Mouse (Mus musculus) heart, adult 2 months (tissue): ENCODE results near the gene Nrg3. TPM values are rescaled to one million over a fixed set of nuclear protein-coding genes. Genes with fewer than 3 reads are reported as not detected.
"Not testable (repeated sequence)": the region's sequence is repeated elsewhere in the genome, so short reads cannot be mapped to it uniquely, and the experiment has no call there.

ENCODE experiments used
- DNase-seq, 2 experiments: peaks; one replicate each; pipeline ENCODE4 v3.0.0; 2021
- H3K27ac ChIP-seq: fragments of 200-600 bp; 2 replicates; pipeline ENCODE4 v1.8.1; 2022
- H3K27me3 ChIP-seq: fragments of 200-500 bp; 2 replicates; pipeline ENCODE4 v1.6.1; 2012; ENCODE audit warnings: mild to moderate bottlenecking, low read length, inconsistent platforms, mixed read lengths; ENCODE audit not compliant: control insufficient read depth, insufficient read depth
- H3K36me3 ChIP-seq: fragments of 200-500 bp; 2 replicates; pipeline ENCODE4 v1.6.1; 2012; ENCODE audit warnings: low read length, inconsistent platforms; ENCODE audit not compliant: control insufficient read depth, insufficient read depth
- H3K4me1 ChIP-seq: fragments of 200-500 bp; 2 replicates; pipeline ENCODE4 v1.6.1; 2011; ENCODE audit warnings: low read length; ENCODE audit not compliant: control insufficient read depth, insufficient read depth
- H3K4me3 ChIP-seq: fragments of 200-600 bp; 2 replicates; pipeline ENCODE4 v1.8.1; 2022
- H3K79me2 ChIP-seq: fragments of 200-500 bp; replicated peaks from 2 replicates; pipeline ENCODE4 v1.6.1; 2012; ENCODE audit warnings: mild to moderate bottlenecking, inconsistent platforms, low read length, moderate library complexity, mixed read lengths; ENCODE audit not compliant: control insufficient read depth, insufficient read depth
- H3K9ac ChIP-seq: fragments of 200-500 bp; 2 replicates; pipeline ENCODE4 v1.6.1; 2012; ENCODE audit warnings: low read depth, mild to moderate bottlenecking, control low read depth, inconsistent platforms, low read length, mixed read lengths
- CTCF ChIP-seq: fragments of 200-600 bp; IDR thresholded peaks from 2 replicates; pipeline ENCODE4 v1.8.1; 2022; ENCODE audit warnings: antibody characterized with exemption, mild to moderate bottlenecking, moderate library complexity
- EP300 ChIP-seq: fragments of 200-500 bp; IDR thresholded peaks from 2 replicates; pipeline ENCODE4 v1.6.1; 2011; ENCODE audit warnings: low read depth, low read length, control low read depth; ENCODE audit not compliant: insufficient read depth
- POLR2A ChIP-seq: fragments of 200-500 bp; IDR thresholded peaks from 2 replicates; pipeline ENCODE4 v1.6.1; 2011; ENCODE audit warnings: mild to moderate bottlenecking, low read depth, low read length, control low read depth; ENCODE audit not compliant: insufficient read depth
- WGBS: fragments of 180-500 bp; shearing (Covaris S2); methylation state at CpG from one replicate; pipeline ENCODE4 v1.1.7; 2018; 5-methylcytosine and 5-hydroxymethylcytosine counted together
- intact Hi-C: fragments of 180-260 bp; cut with DNase I; formaldehyde crosslinking; loops from one replicate; pipeline ENCODE4 v1.15.1; 2025
- microRNA-seq, 2 experiments: library from miRNA; unstranded; fragments of <30 nt; microRNA quantifications; one replicate each; pipeline ENCODE4 v1.2.0; 2021
- polyA plus RNA-seq: library from polyadenylated mRNA; depleted of rRNA; stranded (reverse); fragments of >200 nt; gene quantifications from 2 replicates; pipeline ENCODE4 v1.2.3, GENCODE M21; 2012
- total RNA-seq, 2 experiments: library from RNA; stranded (reverse); gene quantifications; 2 replicates each; pipeline ENCODE4 v1.2.3; 2021

Nrg3 gene
- total and polyA plus RNA-seq, 3 experiments, result 0.04 TPM; not detected in 2

- Histone ChIP-seq H3K9ac (no peak overlapping the region), H3K27ac (no peak overlapping the region), H3K4me1 (no peaks in the 10 kb centered on the region), H3K36me3 (no peaks in the 10 kb centered on the region), H3K27me3 (no peaks in the 10 kb centered on the region), H3K4me3 (no peak overlapping the region), H3K79me2 (no peaks in the 10 kb centered on the region)
- 59% methylated on average over 6 of the region's 6 CpGs for WGBS
- intact Hi-C loops, result no loop called here
- no peak for DNase-seq
- no peak for TF ChIP-seq EP300
- no peak for TF ChIP-seq POLR2A
- TF ChIP-seq CTCF, result no peak
Measured at GRCm38 (mm10) chr14:38433793-38434589, 1038.9 kb downstream of the Nrg3 start.

GRCm38 (mm10) chr14:38374660-38375059 lies 1098.2 kb downstream of the Nrg3 start:
- intact Hi-C loops, result no loop called here
- Histone ChIP-seq H3K36me3 (no peaks in the 10 kb centered on the region), H3K27ac (no peak overlapping the region), H3K27me3 (no peaks in the 10 kb centered on the region), H3K4me3 (no peak overlapping the region), H3K79me2 (no peaks in the 10 kb centered on the region), H3K9ac (no peak overlapping the region), H3K4me1 (no peaks in the 10 kb centered on the region)
- no peak for DNase-seq
- TF ChIP-seq EP300 (no peak), POLR2A (no peak), CTCF (no peak)

GRCm38 (mm10) chr14:38340967-38341366 lies 1131.9 kb downstream of the Nrg3 start:
- H3K4me1 ChIP-seq, result no peaks in the 10 kb centered on the region
- no peaks in the 10 kb centered on the region for H3K36me3 ChIP-seq
- H3K27me3 ChIP-seq, result no peaks in the 10 kb centered on the region
- H3K79me2 ChIP-seq, result no peaks in the 10 kb centered on the region
- H3K27ac ChIP-seq, result no peak overlapping the region
- no peak overlapping the region for H3K4me3 ChIP-seq
- no peak for DNase-seq
- H3K9ac ChIP-seq, result no peak overlapping the region
- intact Hi-C loops, result no loop called here
- TF ChIP-seq CTCF (no peak), EP300 (no peak), POLR2A (no peak)

GRCm38 (mm10) chr14:38322841-38323240 lies 1150.0 kb downstream of the Nrg3 start:
- H3K36me3 ChIP-seq, intact Hi-C loops, H3K9ac ChIP-seq, H3K4me3 ChIP-seq, H3K27me3 ChIP-seq, H3K4me1 ChIP-seq, DNase-seq, H3K79me2 ChIP-seq, H3K27ac ChIP-seq: not testable (repeated sequence)
- 83% methylated on average over 1 of the region's 1 CpGs for WGBS

- Histone ChIP-seq H3K27ac (no peak overlapping the region), H3K4me3 (no peak overlapping the region), H3K36me3 (no peaks in the 10 kb centered on the region), H3K4me1 (no peaks in the 10 kb centered on the region), H3K9ac (no peak overlapping the region), H3K27me3 (no peaks in the 10 kb centered on the region), H3K79me2 (no peaks in the 10 kb centered on the region)
- TF ChIP-seq POLR2A (no peak), EP300 (no peak), CTCF (no peak)
- intact Hi-C loops, result no loop called here
- DNase-seq, result no peak
- 82% methylated on average over 1 of the region's 1 CpGs for WGBS
Measured at GRCm38 (mm10) chr14:38320619-38321340, 1152.1 kb downstream of the Nrg3 start.

Small RNAs within 50 kb of the gene (microRNA-seq; reads per million reads assigned to microRNA genes)
- 0 reads per million in 2 experiments for gene Gm27332
